Mouse (Mus musculus): Measurements from ENCODE around the gene Dmrtb1.

Gene Dmrtb1

DNA sequence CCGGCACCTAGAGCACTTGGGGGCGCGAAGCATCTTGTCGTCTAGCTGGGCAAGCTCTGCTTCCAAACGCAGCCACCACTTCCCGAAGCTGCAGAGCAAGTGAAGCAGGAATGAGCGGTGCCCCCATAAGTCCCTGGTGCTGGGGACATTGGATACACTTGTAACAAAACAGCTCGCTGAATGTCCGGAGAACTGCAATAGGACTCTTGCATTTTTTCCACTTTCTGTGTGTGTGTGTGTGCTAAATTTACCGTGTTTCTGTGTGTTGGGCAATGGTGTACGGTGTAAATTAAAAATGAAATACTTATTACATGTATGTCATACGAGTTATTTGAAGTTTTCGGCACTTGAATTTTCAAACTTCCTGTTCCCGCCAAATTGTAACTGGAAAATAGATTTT lies at the start of gene Dmrtb1:
Dmrtb1 (minus strand) TSS at position 101 of the 400 bp plus-strand sequence.
- no peak for DNase-seq (ENCODE audit: inconsistent ontology term)

DNA sequence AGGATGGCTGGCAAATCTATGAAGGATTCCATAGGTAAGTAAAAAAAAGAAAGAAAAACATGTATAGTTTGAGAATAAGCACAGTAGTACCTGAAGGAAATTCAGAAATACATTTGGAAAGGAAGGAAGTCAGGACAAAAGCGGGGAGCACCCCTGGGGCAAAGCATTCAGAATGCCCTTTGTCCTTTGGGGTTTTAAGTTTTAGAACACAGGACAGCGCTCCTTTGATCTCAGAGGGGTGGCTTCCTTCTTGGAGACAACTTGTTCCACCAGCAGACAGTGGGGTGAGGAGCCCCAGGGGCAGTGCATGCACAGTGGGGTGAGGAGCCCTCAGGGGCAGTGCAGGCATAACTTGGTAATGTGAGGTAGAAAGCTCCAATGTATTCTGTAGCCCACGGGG lies 49.6 kb upstream of the Dmrtb1 start:
- DNase-seq (ENCODE audit: inconsistent ontology term) = no peak

DNA sequence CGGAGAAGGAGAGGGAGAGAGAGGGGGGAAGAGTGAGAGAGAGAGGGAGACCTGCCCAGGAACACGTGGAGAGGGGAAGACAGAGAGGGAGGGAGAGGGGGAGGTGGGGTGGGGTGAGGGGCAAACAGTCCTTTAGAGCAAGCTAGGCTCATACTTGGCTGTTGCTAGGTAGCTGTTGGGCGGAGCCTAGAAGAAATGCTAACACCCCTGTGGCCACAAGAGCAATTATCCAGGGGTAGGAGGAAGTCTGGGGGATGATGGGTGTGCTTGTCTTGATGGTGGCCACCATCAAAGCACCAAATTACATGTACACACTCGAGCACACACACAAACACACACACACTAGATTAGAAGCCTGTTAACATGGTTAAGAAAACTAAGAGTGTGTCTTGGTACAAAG lies 48.6 kb upstream of the Dmrtb1 start:
- DNase-seq (ENCODE audit: inconsistent ontology term) = no peak

DNA sequence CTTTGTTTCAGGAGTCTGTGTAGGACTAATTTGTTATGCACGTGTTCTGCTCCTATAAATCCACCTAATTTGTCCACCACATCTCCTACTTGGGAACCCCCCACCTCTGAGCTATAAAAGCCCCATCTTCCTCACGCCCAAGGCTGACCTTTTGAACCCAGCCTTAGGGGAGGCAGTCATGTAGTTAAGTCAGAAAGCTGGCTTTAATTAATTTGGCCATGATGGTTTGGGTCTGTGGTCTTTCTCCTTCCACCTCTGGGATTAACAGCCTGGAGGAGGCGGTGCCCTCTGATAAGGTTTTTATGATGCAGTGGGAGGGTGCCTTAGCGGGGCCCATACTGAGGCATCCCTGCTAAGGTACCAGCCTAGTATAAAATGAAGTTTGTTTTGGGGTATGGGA lies 48.2 kb upstream of the Dmrtb1 start:
- no peak for DNase-seq (ENCODE audit: inconsistent ontology term)

DNA sequence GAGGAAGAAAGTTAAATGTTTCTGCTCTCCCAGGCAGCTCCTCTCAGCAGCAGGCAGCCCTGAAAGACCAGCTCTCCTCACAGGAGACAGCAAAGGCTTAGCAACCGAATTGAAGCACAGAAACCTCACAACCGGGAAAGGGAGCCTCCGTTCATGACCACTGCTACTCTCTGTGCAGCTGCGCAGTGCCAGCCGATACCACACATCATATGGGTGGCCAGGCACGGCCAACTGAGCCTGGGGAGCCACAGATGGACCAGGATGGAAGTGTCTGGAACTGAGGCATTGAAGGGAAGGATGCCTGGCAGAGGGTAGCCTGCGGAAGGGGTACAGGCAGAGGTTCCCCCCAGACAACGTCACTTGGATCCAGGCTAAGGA lies 47.0 kb upstream of the Dmrtb1 start:
- DNase-seq (ENCODE audit: inconsistent ontology term) = no peak

DNA sequence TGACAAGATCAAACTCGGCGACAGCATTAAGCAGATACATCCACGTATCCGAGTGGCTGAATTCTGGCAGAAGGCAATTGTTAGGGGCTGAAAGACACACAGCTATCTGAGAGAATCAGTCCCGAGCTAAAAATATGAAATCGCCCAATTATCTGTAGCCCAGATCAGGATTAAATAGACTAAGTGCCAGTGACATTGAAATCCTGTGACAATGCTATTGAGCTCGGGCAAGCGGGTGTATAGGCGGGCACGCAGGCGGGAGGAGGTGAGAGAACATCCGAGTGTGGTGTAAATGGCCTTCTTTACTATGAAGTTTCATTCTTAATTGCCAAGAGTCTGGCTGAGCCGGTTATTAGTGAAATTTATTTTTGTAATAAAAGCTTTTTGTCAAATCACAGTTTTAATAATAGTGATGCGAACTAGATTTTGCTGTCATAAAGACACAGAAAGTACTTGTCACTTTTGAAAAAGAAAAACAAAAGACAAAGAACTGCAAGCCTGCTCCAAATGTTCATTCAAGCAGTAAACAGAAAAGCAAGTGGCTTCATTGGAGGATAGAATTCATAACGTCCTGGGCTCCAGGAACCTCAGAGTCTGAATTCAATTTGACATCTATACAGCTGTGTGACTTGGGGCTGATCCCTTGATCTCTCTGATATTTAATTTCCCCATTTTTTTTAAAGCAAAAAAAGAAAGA lies 46.5 kb upstream of the Dmrtb1 start:
- peak; percentile 47 for DNase-seq (ENCODE audit: inconsistent ontology term)

DNA sequence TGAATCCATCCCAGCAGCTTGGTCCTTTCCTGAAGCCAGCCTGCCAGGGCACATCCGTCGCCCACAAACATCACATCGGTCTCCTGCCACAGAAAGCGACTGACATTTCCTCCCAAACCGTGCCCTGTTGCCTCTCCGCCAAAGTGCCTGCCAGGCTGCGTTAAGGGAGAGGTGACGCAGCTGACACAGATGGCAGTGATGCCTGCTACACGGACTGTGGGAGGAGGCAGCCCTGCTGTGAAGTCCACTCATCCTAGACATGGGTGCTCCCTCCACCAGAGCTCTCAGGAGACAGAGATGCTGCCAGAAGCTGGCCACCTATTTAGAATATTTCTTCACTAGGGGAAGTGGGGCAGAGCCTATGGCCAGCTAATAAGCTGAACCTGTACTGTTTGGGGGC lies 41.4 kb upstream of the Dmrtb1 start:
- no peak for DNase-seq (ENCODE audit: inconsistent ontology term)

DNA sequence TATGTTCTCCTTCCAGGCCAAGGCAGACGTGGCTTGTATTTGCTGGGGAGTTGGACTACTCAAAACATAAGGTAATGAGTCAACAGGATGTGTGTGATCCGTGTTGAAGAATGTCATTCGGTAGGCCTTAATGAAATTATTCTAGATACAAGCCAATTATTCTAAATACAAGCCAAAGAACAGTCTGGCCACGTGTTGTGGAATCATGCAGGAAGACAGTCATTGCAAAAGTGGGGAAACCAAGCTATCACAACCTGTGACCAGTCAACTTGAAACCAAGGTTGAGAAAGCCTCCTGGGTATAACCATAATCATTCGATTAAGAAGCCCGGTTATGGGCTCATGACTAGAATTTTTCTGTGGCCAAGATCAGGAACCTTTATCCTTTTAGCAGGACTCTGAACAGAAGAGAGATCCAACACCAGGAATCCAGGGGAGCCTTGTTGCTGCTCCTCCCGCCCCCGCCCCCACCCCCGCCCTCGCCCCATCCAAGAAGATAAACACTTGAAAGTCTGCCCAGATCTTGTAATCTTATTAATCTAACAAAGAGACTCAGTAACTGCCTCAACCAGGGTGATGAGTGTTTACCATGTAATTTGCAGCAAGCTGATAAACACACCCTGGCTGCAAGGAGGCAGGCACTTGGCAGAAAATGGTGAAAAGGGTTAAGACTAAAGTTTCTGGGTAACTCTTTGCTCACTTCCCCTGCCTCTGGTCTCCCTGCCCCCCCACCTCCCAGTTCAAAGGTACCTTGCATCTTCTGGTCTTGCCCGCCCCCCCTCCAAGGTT lies 36.2 kb upstream of the Dmrtb1 start:
- DNase-seq (ENCODE audit: inconsistent ontology term) = no peak

DNA sequence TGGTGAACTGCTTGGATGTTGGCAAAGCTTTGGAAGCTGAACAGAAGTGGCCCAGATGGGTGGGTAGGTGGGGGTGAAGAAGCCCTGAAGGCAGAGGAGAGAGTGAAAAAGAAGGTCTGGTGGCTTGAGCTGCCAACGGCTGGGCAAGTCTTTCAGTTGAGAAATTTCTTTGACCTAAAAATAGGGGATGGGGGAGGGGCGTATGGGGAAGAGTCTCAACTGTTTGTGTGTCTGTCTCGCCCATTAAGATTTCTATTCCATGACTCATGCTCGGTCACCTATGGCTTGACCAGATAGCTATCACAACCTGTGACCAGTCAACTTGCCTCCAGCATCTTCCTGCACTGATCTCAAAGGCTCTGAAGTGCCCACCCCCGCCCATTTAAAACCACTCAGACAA lies 35.1 kb upstream of the Dmrtb1 start:
- peak; percentile 88 for DNase-seq (ENCODE audit: inconsistent ontology term)

DNA sequence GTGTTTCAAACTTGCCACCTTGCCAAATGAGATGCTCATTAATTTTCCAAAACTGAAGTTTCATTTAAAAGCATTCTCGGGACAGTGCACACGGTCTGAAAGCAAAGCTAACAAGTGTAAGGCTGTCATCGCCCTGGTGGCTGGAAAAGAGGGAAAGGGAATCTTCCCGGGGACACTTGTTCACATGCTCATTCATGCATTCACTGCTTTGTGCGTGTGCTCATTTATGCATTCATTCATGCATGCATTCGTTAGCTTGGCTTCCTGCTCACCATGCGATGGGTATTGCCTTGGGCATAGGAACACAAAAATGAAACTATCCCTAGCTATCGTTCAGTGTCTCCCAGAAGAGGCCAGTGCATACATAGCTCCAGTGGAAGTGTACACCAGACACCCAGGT lies 34.7 kb upstream of the Dmrtb1 start:
- DNase-seq (ENCODE audit: inconsistent ontology term) = peak; percentile 91

DNA sequence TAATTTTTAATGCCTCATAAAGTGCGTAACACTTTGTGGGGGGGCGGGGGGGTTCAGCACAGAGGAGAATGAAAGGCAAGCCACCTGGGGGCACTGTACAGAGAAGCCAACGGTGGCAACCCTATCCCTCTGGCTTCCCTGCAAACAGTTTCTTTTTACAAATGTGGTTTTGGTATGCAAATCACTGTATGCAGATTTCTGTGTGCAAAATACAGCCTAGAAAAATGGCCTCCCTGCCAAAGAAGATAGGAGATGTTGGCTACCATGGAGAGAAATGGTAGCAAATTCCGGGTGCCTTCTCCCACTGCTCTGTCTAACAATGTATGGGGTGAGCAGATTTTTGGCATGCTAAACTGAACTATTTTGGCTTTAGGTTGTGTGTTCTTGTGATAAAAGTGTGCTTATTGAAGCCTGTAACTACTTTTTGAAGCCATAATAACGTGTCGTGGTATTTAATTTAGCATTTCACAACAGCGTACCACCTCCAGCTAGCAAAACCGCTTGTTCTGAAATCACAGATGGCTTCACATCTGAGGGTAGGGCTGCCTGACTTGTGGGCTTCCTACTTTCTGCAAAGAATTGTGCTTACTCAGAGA lies 33.8 kb upstream of the Dmrtb1 start:
- no peak for DNase-seq (ENCODE audit: inconsistent ontology term)

DNA sequence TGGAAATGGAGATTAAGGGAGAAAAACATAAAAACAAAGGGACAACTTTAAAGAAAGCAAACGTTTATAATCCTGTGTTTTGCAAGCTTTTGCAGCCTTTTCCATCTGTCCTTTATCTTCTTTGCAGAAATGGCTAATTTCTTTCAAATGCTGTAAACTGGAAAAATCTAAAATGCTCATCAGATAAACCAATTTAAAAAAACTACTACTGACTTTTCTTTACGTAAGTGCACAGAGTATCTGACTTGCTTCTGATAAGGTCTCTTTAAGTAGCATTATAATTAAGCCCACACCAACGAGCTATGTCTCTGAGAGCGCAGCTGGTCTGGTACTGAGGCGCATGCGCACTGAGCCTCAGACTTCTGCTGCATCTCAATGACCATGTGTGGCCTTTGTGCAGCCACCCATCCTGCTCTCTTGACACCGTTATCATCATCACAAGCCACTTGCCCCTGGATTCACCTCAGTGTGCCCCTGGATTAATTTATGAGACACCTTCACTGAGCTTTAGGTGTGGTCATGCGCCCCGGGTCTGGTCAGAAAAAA lies 32.8 kb upstream of the Dmrtb1 start:
- no peak for DNase-seq (ENCODE audit: inconsistent ontology term)

DNA sequence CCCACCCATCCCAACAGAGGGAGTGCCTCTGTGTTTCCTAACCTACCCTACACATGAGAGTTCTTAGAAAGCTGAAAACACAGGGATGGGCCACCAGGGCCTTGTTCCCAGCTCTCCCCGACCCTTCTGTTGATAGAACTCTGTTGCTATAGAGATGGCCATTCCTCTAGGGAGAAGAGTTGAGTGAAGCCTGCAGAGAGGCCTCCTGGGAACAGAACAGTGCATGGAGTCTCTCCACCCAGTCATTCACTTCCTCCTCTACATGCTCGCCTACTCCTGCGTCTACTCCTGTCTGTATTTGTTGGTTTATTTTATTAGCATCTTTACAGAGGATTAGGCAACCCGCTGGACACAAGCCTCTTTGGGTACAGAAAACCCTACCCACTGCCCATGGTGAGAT lies 22.9 kb upstream of the Dmrtb1 start:
- DNase-seq (ENCODE audit: inconsistent ontology term) = no peak

DNA sequence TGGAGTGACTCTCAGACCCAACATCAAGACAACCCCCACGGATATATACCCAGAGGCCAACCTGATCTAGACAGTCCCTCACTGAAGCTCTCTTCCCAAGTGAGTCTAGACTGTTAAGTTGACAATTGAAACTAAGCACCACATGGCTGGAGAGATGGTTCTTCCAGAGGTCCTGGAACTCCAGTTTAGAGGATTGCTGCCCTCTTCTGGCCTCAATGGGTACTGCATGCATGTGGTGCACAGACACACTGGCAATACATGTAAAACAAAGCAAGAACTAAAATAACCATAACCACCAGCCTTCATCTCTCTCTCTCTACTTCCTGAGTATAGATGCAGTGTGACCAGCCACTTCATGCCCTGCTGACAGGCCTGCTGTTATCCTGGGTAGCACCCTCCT lies 20.2 kb upstream of the Dmrtb1 start:
- DNase-seq (ENCODE audit: inconsistent ontology term) = no peak

DNA sequence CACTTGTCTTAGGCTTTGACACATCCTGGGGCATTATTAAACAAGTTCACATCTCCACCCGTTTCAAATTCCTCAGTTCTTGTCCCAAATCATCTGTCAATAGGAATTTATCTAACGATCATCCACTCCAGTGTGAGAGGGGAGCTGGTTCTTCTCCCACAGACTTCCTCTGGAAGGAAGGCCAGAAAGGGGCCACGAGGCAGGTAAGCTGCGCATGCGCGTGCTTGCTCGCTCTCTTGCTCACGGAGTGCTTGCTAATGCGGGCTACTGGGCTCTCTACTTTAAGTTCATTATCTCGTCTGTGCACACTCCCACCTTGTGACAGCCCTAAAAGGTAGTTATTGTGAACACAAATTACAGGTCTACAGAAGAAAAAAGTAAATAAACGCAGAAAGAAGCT lies 17.6 kb upstream of the Dmrtb1 start:
- peak; percentile 13 for DNase-seq (ENCODE audit: inconsistent ontology term)

DNA sequence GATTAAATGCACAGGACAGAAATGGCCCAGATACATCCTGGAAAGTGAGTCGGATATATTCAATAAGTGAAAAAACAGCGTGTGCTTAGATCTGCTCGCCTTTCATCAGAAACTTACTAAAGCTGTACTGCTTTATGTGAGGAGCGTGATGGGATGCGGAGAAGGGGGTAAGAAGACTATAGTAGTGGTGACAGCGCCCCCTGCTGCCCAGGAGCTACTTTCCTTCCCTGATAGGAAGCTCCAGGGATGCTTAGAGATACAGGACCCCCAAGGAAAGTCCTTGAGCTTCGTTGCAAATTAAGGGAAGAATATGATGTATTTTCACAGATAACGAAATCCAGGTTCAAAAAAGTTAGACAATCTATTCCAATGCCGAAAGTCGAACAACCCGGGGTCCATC lies 17.1 kb upstream of the Dmrtb1 start:
- DNase-seq (ENCODE audit: inconsistent ontology term) = peak; percentile 18

DNA sequence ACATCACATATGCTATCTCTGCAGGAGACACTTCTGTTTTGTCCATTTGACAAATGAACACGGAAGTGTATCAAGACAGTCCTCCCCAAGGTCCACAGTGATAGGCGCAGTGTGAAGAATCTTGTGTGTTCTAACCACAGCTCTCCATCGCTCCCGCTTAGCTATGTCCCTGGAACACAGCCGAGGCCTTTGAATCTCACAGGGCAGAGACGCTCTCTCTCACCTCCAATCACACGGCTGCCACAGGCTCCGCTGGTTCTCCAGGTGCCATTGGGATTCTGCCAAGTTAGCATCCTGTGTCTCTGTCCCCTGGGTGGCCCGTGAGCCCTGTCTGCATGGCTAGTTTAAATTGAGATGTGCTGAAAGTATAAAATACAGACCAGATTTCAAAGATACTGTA lies 15.2 kb upstream of the Dmrtb1 start:
- no peak for DNase-seq (ENCODE audit: inconsistent ontology term)

DNA sequence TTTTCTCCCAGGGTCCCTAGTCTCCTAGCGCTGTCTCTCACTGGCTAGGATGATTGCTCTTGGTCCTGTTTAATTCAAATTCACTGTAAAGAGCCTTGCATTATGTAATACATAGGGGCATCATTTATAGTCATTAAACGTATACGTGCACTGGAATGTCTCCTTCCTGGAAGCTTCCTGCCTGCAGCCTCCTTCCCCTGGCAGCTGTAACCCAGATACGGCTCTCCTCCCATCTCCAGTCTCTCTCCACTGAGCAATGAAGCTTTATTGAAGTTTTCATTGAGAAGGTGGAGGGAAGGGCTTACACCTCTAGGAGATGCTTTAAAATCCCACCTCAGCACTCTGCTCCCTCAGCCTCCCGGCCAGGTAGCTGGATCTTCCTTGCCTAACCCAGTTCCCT lies 9.8 kb upstream of the Dmrtb1 start:
- DNase-seq (ENCODE audit: inconsistent ontology term) = no peak

DNA sequence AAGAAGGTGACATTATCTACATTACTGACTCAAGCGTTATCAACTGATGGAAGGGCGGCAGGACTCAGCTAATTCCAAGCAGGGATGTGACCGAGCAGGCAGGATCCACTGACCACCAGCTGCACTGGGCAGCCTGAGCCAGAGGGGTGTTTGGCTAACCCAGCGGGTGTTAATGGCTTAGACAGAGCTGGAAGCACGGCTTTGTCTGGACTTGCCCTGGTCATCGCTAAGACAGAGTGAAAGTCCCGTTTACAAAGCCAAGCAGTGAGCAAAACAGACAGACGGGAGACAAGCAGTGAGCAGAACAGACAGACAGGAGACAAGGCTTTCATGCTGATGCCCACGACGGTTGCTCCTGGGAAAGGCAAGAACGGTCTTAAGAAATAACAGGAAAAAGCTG lies 4.2 kb upstream of the Dmrtb1 start:
- DNase-seq (ENCODE audit: inconsistent ontology term) = peak; percentile 70

DNA sequence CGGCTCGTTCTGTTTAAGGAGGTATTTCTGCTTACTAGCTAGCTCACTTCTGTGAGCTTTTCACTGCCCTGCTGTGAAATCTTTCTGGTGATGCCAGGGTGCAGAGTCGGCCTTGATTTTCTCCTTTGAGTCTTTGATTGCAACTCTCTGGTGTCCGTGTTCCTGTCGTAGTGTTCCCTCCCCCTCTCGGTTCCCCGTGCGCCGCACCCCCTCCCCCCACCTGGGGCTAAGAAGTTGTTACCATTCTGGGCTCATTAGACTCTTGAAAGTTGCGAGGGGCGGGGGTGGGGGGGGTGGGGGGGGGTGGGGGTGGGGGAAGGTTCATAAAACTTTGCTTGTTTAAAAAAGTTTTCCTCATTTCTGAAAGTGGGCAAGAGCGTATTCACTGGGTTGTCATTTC lies 3.1 kb upstream of the Dmrtb1 start:
- no peak for DNase-seq (ENCODE audit: inconsistent ontology term)

DNA sequence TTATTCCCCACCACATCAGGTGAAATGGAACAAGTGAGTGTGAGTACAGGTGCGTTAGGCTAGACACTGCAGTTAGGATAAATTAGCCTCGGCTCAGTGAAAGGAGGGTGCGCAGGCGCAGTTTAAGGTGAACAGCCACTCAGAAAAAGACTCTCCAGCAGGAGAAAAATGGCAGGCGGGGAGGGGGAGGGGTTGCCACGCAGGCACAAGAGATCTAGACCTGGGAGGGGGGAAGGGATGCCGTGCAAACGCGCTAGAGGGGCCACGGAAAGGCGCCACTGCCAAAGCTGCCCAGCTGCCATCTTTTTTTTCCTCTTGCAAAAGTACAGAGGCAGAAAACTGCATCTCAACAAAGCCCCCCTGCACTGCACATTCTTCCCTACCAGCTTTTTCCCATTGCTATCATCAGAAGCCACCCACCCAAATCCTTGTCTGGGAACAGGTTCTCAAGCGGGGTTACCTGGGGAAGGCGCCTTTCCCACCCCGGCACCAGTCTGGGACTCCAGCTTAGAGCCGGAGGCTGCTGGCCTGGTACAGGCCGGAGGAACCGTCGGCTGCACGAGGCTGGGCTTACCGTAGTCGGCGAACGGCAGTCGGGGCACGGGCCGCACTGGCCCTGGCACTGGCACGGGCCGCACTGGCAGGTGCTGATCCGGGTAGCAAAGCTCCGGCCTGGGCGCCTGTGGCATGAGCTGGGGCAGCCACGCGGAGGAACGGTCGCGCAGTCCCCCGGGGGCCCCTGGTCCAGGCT lies 849 bp downstream of the Dmrtb1 start:
- no peak for DNase-seq (ENCODE audit: inconsistent ontology term)
